Mouse (Mus musculus): ENCODE results near the gene Fibcd1. TPM values are rescaled to one million over a fixed set of nuclear protein-coding genes. Genes with fewer than 3 reads are reported as not detected.

Gene Fibcd1
- polyA plus RNA-seq, 1 experiment: 1.5 TPM

- TF ChIP-seq POLR2A (IDR thresholded peaks at IDR 0.05; ENCODE audit: borderline replicate concordance, insufficient read depth, low read length): no peak
- no peak for TF ChIP-seq CTCF (IDR thresholded peaks at IDR 0.05; ENCODE audit: borderline replicate concordance, insufficient read depth, low read depth, low read length)
- no peaks in the 10 kb centered on the region for H3K27me3 ChIP-seq (ENCODE audit: control insufficient read depth, insufficient read depth, low read length)
- DNase-seq: no peak
- H3K4me1 ChIP-seq (ENCODE audit: control insufficient read depth, insufficient read depth, low read length): no peaks in the 10 kb centered on the region; the same call in 1 of the 2 replicates
- no peak overlapping the region for H3K4me3 ChIP-seq (replicated peaks; ENCODE audit: insufficient read depth, low read depth, low read length)
- 49% methylated on average over 6 of the region's 6 CpGs for WGBS
- no peak overlapping the region for H3K27ac ChIP-seq (ENCODE audit: insufficient read depth, low read length)
Measured at GRCm38 (mm10) chr2:31836985-31837384, 8.8 kb downstream of the Fibcd1 start.

GRCm38 (mm10) chr2:31836091-31836490 is 9.7 kb downstream of the Fibcd1 start:
- DNase-seq: no peak
- Histone ChIP-seq H3K4me3 (replicated peaks; ENCODE audit: insufficient read depth, low read depth, low read length) (no peak overlapping the region), H3K27ac (ENCODE audit: insufficient read depth, low read length) (no peak overlapping the region), H3K27me3 (ENCODE audit: control insufficient read depth, insufficient read depth, low read length) (no peaks in the 10 kb centered on the region), H3K4me1 (ENCODE audit: control insufficient read depth, insufficient read depth, low read length) (no peaks in the 10 kb centered on the region; the same call in 1 of the 2 replicates)
- no peak for TF ChIP-seq CTCF (IDR thresholded peaks at IDR 0.05; ENCODE audit: borderline replicate concordance, insufficient read depth, low read depth, low read length)
- TF ChIP-seq POLR2A (IDR thresholded peaks at IDR 0.05; ENCODE audit: borderline replicate concordance, insufficient read depth, low read length): no peak
- WGBS: 60% methylated on average over 10 of the region's 10 CpGs

- Histone ChIP-seq H3K4me1 (ENCODE audit: control insufficient read depth, insufficient read depth, low read length) (peaks cover 40% of the 10 kb centered on the region), H3K27ac (ENCODE audit: insufficient read depth, low read length) (no peak overlapping the region)
- WGBS: 36% methylated on average over 4 of the region's 4 CpGs
Measured at GRCm38 (mm10) chr2:31828311-31828825, 17.4 kb downstream of the Fibcd1 start.

GRCm38 (mm10) chr2:31827877-31828276 is 17.9 kb downstream of the Fibcd1 start:
- TF ChIP-seq POLR2A (IDR thresholded peaks at IDR 0.05; ENCODE audit: borderline replicate concordance, insufficient read depth, low read length) (no peak), CTCF (IDR thresholded peaks at IDR 0.05; ENCODE audit: borderline replicate concordance, insufficient read depth, low read depth, low read length) (no peak)
- Histone ChIP-seq H3K4me3 (replicated peaks; ENCODE audit: insufficient read depth, low read depth, low read length) (no peak overlapping the region), H3K27ac (ENCODE audit: insufficient read depth, low read length) (no peak overlapping the region), H3K27me3 (ENCODE audit: control insufficient read depth, insufficient read depth, low read length) (no peaks in the 10 kb centered on the region), H3K4me1 (ENCODE audit: control insufficient read depth, insufficient read depth, low read length) (peaks cover 45% of the 10 kb centered on the region)
- DNase-seq: no peak
- 39% methylated on average over 7 of the region's 7 CpGs for WGBS

More at GRCm38 (mm10) chr2:31828311-31828825, 17.4 kb downstream of the Fibcd1 start:
- DNase-seq: no peak
- Histone ChIP-seq H3K27me3 (ENCODE audit: control insufficient read depth, insufficient read depth, low read length) (no peaks in the 10 kb centered on the region), H3K4me3 (replicated peaks; ENCODE audit: insufficient read depth, low read depth, low read length) (no peak overlapping the region)
- no peak for TF ChIP-seq POLR2A (IDR thresholded peaks at IDR 0.05; ENCODE audit: borderline replicate concordance, insufficient read depth, low read length)
- no peak for TF ChIP-seq CTCF (IDR thresholded peaks at IDR 0.05; ENCODE audit: borderline replicate concordance, insufficient read depth, low read depth, low read length)

GRCm38 (mm10) chr2:31826094-31827085 is 19.4 kb downstream of the Fibcd1 start:
- H3K4me3 ChIP-seq (replicated peaks; ENCODE audit: insufficient read depth, low read depth, low read length): no peak overlapping the region
- 62% methylated on average over 14 of the region's 14 CpGs for WGBS
- peaks cover 46% of the 10 kb centered on the region for H3K4me1 ChIP-seq (ENCODE audit: control insufficient read depth, insufficient read depth, low read length)
- DNase-seq: peak; percentile 47 to 52
- H3K27me3 ChIP-seq (ENCODE audit: control insufficient read depth, insufficient read depth, low read length): no peaks in the 10 kb centered on the region
- no peak overlapping the region for H3K27ac ChIP-seq (ENCODE audit: insufficient read depth, low read length)
- no peak for TF ChIP-seq POLR2A (IDR thresholded peaks at IDR 0.05; ENCODE audit: borderline replicate concordance, insufficient read depth, low read length)
- no peak for TF ChIP-seq CTCF (IDR thresholded peaks at IDR 0.05; ENCODE audit: borderline replicate concordance, insufficient read depth, low read depth, low read length)

- 18% methylated on average over 16 of the region's 16 CpGs for WGBS
- TF ChIP-seq POLR2A (IDR thresholded peaks at IDR 0.05; ENCODE audit: borderline replicate concordance, insufficient read depth, low read length): no peak
- no peak for TF ChIP-seq CTCF (IDR thresholded peaks at IDR 0.05; ENCODE audit: borderline replicate concordance, insufficient read depth, low read depth, low read length)
- Histone ChIP-seq H3K27ac (ENCODE audit: insufficient read depth, low read length) (no peak overlapping the region), H3K4me1 (ENCODE audit: control insufficient read depth, insufficient read depth, low read length) (peaks cover 46% of the 10 kb centered on the region), H3K27me3 (ENCODE audit: control insufficient read depth, insufficient read depth, low read length) (no peaks in the 10 kb centered on the region), H3K4me3 (replicated peaks; ENCODE audit: insufficient read depth, low read depth, low read length) (no peak overlapping the region)
- DNase-seq: peak; percentile 61 to 65
Measured at GRCm38 (mm10) chr2:31825469-31825911, 20.3 kb downstream of the Fibcd1 start.

GRCm38 (mm10) chr2:31823933-31824730 is 21.7 kb downstream of the Fibcd1 start:
- H3K4me1 ChIP-seq (ENCODE audit: control insufficient read depth, insufficient read depth, low read length): peaks cover 46% of the 10 kb centered on the region
- DNase-seq: peak in 1 of 2 experiments; percentile 41
- 61% methylated on average over 13 of the region's 15 CpGs for WGBS
- no peak overlapping the region for H3K27ac ChIP-seq (ENCODE audit: insufficient read depth, low read length)
- no peak overlapping the region for H3K4me3 ChIP-seq (replicated peaks; ENCODE audit: insufficient read depth, low read depth, low read length)
- H3K27me3 ChIP-seq (ENCODE audit: control insufficient read depth, insufficient read depth, low read length): no peaks in the 10 kb centered on the region
- TF ChIP-seq CTCF (IDR thresholded peaks at IDR 0.05; ENCODE audit: borderline replicate concordance, insufficient read depth, low read depth, low read length) (peak; percentile 48; the same call in 1 of the 2 replicates), POLR2A (IDR thresholded peaks at IDR 0.05; ENCODE audit: borderline replicate concordance, insufficient read depth, low read length) (no peak)

Data from cerebellum, adult 2 months (tissue).